Mouse (Mus musculus) spleen, adult 12 weeks (tissue): ENCODE data around the gene Higd2a.

ENCODE experiments used
- DNase-seq: peaks from one replicate; pipeline ENCODE4 v3.0.0; 2022; ENCODE audit warnings: low spot score

Gene Higd2a

DNA sequence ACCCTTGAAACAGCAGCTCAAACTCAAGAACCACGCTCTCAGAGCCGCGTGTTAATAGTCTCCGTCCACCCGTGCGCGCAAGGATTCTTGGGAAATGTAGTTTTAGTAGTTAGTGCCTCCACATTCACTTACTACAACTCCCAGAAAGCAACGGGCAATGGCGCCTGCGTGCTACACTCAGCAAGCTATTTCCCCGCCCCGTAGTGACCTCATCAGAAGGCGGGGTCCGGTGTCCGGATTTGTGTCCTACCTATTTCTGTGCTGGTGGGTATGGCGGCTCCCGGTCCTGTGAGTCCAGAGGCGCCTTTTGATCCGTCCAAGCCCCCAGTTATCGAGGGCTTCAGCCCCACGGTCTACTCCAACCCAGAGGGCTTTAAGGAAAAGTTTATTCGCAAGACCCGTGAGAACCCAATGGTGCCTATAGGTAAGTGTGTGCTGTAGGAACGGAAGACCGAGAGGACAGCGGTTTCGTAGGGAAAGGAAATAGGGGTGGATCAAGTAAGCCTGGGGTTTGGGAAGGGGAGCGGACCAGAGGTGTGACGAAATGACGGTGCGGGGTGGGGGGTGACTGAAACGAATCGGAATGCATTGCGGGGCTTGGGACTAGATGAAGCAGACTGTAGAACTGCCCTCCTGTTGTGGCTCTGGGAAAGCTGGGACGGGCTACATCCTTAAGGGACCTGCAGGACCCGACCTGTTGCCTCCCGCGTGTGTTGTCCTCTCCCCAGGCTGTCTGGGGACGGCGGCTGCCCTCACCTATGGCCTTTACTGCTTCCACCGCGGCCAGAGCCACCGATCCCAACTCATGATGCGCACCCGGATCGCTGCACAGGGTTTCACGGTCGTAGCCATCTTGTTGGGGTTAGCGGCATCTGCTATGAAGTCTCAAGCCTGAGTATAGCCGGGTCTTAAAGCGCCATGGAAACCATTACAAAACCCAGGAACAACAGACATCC lies at the start of gene Higd2a, which contains the start of gene Nop16:
TSS of gene Higd2a (plus strand) at position 212 of the 956 bp plus-strand sequence.
TSS of gene Nop16 (minus strand) at position 95 of the 956 bp plus-strand sequence.
- DNase-seq: peak; percentile 96

DNA sequence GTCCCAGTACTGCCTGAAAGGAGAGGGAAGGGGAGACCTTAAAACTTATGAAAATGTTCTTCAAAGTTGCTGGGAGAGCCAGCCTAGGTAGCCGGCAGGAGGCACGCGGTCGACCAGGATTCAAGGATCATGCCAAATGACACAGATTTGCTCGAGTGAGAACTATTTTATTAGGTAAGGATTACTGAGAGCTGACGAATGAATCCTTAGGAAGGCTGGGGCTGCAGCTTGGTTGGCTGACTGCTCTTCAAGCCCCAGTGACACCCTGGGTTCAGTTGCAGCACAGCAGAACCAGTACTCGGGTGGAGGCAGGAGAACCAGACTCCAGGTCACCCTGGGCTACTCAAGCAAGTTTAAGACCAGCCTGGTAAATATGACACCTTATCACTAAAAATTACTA lies 42.0 kb upstream of the Higd2a start:
- no peak for DNase-seq

DNA sequence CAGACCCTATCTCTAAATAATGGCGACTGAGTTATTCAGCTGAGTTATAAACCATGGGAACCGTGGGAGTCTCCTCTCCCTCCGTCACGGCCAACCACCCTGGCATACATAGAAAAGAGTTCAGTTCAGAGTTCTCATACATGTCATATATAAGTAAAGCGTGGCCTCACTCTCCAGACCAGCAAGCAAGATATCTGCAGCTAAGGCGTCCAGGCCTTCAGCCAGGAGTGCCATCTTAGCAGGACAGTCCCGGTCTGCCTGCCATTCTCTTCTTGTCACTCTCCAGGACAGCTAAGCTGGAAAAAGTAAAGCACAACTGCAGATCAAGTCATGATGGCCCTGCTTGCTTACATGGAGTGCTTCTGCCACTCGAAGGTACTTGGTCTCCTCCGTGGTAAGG lies 33.8 kb upstream of the Higd2a start:
- no peak for DNase-seq

GRCm38 (mm10) chr13:54556796-54557195 lies 33.2 kb upstream of the Higd2a start:
- DNase-seq: no peak

DNA sequence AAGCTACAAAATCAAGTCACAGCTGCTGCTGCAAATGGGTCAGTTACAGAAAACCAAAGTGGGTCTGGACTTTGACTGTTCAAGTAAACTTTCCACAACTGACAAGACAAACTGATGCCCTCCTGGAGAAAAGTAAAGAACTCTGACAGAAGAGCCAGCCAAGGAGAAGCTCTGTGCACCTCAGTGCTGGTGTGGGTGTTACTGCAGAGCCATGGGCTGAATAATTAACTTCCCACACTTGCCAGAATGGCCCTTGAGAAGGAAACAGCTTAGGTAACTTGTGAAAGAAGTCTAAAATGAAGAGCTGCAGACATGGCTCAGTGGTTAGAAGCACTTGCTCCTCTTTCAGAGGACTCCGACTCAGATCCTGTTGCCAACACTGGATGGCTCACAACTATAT lies 32.4 kb upstream of the Higd2a start:
- DNase-seq: no peak

DNA sequence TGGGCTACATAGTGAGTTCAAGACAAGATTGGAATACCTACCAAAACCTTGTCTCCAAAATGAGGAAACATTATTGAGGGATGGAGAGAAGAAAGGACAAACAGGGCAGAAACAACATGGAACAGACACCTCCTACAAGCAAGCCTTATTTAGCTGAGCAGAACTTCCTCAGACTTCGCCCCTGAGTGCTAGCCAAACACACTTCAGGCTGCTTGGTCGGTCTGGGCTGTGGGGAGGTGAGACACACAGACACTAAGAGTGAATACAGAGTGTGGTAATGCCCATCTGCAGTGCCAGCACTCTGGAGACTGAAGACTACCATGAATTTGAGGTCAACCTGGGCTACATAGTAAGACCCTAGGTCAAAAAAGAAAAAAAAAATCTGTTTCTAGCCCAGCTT lies 30.4 kb upstream of the Higd2a start:
- DNase-seq: no peak

DNA sequence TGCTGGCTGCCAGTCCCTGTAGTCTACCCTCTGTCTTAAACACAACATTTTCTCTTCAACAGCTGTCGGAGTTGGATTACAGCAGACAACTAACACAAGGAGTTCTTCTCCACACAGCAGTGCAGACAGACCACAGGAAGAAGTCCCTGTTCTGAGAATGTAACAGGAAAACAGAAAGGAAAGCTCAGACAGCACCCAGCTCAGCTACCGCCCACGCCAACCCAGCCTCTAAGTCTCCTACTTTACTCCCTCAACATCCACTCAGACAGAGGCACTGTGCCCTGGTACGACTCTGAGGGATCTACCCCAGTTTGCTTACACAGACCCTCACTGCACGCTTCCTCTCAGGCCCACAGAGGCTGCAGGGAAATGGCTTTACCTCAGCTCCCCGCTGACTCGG lies 29.4 kb upstream of the Higd2a start:
- DNase-seq: no peak

DNA sequence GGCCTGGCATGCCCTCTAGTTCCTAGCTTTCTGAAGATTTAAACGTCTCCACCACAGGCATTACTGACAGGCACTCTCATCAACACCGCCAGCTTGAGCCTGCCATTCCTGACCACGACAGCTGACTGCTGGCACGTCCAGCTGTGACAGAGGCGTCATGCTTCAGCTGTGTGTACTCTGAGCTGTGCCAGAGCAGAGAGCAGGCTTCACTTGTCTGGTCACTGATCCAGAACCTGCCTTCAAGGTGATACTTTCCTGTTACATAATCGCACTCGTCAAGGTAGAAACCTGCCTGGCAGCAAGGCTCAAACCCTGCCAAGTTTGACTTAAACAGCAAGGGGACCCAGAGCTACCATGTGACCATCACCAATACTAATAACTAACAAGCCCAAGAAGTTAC lies 27.4 kb upstream of the Higd2a start:
- no peak for DNase-seq

GRCm38 (mm10) chr13:54564232-54565200 lies 25.5 kb upstream of the Higd2a start:
- DNase-seq: no peak

DNA sequence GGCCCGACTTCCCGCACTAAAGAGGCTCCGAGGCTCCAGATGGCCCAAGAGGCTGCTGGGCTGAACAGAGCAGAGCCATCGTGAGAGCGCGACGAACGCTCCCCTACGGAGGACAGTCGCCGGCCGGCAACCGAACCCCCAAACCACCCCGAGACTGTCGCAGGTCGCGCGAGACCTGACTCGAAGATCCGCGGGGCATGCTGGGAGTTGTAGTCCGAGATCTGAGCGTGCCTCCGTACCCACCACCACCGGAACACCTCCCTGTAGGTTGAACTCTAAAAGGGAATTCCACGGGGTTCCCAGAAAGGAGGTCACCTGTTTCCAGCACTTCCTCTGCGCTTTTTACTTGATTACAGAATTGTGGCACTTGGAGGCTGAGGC lies 24.8 kb upstream of the Higd2a start, which contains the start of gene 4833439L19Rik:
TSS of gene 4833439L19Rik (minus strand) at position 235 of the 381 bp plus-strand sequence.
- peak; percentile 90 for DNase-seq

- DNase-seq: no peak
Observed at GRCm38 (mm10) chr13:54565594-54566345, 24.2 kb upstream of the Higd2a start.

- DNase-seq: no peak
Observed at GRCm38 (mm10) chr13:54568380-54568779, 21.6 kb upstream of the Higd2a start.

DNA sequence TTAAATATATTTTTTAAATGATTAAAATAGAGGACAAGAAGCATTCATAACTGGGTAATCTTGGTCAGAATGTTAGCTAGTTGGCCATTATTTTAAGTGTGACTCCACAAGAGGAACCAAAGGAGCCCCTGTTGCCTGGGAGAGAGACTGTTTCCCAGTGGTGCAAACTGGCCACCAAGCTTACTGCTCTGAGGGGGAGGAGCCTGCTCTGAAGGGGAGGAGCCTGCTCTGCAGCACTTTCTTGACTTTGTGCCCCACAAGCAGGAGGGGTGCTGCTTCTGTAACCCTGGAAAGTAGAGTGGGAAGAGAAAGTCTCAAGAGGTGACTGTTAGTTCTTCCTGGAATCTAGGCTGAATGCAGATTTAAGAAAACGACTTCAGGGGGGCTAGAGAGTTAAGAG lies 20.7 kb upstream of the Higd2a start:
- DNase-seq: no peak

DNA sequence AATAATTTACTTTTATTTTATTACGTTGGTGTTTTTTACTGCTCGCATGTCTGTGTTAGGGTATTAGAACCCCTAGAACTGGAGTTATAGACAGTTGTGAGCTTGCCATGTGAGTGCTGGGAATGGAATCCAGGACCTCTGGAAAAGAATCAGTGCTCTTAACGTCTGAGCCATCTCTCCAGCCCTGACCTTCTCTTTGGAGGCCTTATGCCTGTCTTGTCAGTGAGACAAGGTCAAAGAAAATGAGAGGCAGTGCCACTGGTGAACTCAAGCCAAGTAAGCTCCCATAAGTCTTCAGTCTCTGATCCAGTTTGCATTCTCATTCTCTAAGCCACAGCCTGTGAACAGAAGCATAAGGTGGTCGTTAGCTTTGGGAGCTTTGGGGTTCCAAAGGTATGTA lies 19.3 kb upstream of the Higd2a start:
- no peak for DNase-seq

- no peak for DNase-seq
Observed at GRCm38 (mm10) chr13:54571637-54572036, 18.4 kb upstream of the Higd2a start.

- no peak for DNase-seq
Observed at GRCm38 (mm10) chr13:54572621-54573020, 17.4 kb upstream of the Higd2a start.

DNA sequence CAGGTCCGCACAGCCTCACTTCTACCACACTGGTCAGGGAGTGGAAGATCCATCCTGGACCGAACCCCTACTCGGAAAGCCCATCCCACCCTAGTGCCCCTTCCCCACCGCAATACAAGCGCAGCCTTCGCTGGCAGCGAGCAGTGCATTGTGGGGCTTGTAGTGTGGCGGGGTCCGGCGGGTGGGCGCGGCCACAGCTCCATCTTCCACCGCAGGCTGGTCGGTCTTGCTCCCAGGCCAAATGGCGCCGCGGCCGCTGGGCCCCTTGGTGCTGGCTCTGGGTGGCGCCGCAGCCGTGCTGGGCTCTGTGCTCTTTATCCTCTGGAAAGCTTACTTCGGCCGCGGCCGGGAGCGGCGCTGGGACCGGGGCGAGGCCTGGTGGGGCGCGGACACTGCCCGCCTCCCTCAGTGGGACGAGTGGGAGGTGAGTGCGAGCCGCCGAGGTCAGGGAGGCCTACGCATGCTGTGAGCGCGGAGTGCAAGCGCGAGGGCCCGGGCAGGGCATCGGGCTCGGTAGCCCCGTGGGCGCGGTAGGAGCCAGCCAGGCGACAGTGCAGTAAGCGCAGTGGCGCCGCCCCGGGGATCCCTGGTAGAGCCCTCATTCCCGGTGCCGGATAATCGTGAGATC lies 15.0 kb upstream of the Higd2a start, which contains the start of gene Arl10:
TSS of gene Arl10 (plus strand) at position 162 of the 628 bp plus-strand sequence.
- peak; percentile 7 for DNase-seq

DNA sequence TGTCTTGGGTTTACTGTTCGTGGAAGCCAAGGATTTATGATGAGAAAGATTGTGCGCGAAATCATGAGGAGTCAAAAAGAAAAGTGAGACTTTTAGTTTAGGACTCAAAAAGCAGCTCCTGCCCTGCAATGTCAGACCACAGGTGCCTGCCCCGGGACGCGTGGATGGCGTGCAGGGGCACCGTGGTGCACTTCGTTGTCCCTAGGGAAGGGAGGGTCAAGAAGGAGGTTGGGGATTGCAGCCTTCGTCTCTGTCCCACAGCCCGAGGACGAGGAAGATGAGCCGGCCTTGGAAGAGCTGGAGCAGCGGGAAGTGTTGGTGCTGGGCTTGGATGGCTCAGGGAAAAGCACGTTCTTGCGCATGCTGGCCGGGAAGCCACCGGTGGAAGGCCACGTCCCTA lies 14.5 kb upstream of the Higd2a start:
- DNase-seq: no peak

- no peak for DNase-seq
Observed at GRCm38 (mm10) chr13:54577652-54578507, 12.1 kb upstream of the Higd2a start.

- no peak for DNase-seq
Observed at GRCm38 (mm10) chr13:54581385-54581784, 8.6 kb upstream of the Higd2a start.
